Mouse (Mus musculus): ENCODE measurements at regions not wholly inside any gene's neighbourhood (a gene's known extent, or its start where the extent isn't known, plus 50 kb on each side); places are given as distances from the start of the nearest gene placed in this dataset.

GRCm38 (mm10) chr16:90656571-90657011 lies 70.6 kb downstream of the Mis18a start:
- in situ Hi-C loops (cut with MboI; ENCODE audit: low sequenced_read_pairs in 2 of 2, unreplicated experiment in 2 of 2), result no loop called here
- H3K4me3 ChIP-seq (ENCODE audit: insufficient read depth in 1 of 2, low read depth in 1 of 2, low read length in 2 of 2, poor library complexity in 1 of 2, severe bottlenecking in 1 of 2), result no peak overlapping the region
- H3K36me3 ChIP-seq (ENCODE audit: control insufficient read depth, insufficient read depth, low read length, poor library complexity, severe bottlenecking), result no peaks in the 10 kb centered on the region
- H3K27ac ChIP-seq (ENCODE audit: insufficient read depth, low read depth, low read length, poor library complexity, severe bottlenecking), result no peak overlapping the region
- H3K4me1 ChIP-seq (ENCODE audit: control insufficient read depth in 2 of 2, insufficient read depth in 2 of 2, low read length in 2 of 2, poor library complexity in 1 of 2), result no peaks in the 10 kb centered on the region
- H3K9me3 ChIP-seq (ENCODE audit: control insufficient read depth, insufficient read depth, low read depth, low read length), result no peaks in the 10 kb centered on the region
- no peak for DNase-seq (ENCODE audit: low read depth, low spot score)
- H3K9ac ChIP-seq (ENCODE audit: insufficient read depth, low read depth, low read length, poor library complexity, severe bottlenecking), result no peak overlapping the region
- no peak for TF ChIP-seq MAFK (IDR thresholded peaks at IDR 0.05; ENCODE audit: insufficient read depth, low read depth, low read length)
- TF ChIP-seq HCFC1 (IDR thresholded peaks at IDR 0.05; ENCODE audit: borderline replicate concordance, insufficient read depth, low read length), result no peak
- TF ChIP-seq ZNF384 (IDR thresholded peaks at IDR 0.05; ENCODE audit: low read depth, low read length), result no peak
- no peak for TF ChIP-seq CHD2 (IDR thresholded peaks at IDR 0.05; ENCODE audit: low read depth, low read length)
- TF ChIP-seq ZC3H11A (IDR thresholded peaks at IDR 0.05; ENCODE audit: borderline replicate concordance, low read depth, low read length), result no peak

GRCm38 (mm10) chr16:90654853-90655252 lies 72.4 kb downstream of the Mis18a start:
- Histone ChIP-seq H3K4me3 (ENCODE audit: insufficient read depth in 1 of 2, low read depth in 1 of 2, low read length in 2 of 2, poor library complexity in 1 of 2, severe bottlenecking in 1 of 2) (no peak overlapping the region), H3K9ac (ENCODE audit: insufficient read depth, low read depth, low read length, poor library complexity, severe bottlenecking) (no peak overlapping the region), H3K9me3 (ENCODE audit: control insufficient read depth, insufficient read depth, low read depth, low read length) (no peaks in the 10 kb centered on the region), H3K36me3 (ENCODE audit: control insufficient read depth, insufficient read depth, low read length, poor library complexity, severe bottlenecking) (no peaks in the 10 kb centered on the region), H3K27ac (ENCODE audit: insufficient read depth, low read depth, low read length, poor library complexity, severe bottlenecking) (no peak overlapping the region), H3K4me1 (ENCODE audit: control insufficient read depth in 2 of 2, insufficient read depth in 2 of 2, low read length in 2 of 2, poor library complexity in 1 of 2) (no peaks in the 10 kb centered on the region)
- no peak for DNase-seq (ENCODE audit: low read depth, low spot score)
- no peak for TF ChIP-seq MAFK (IDR thresholded peaks at IDR 0.05; ENCODE audit: insufficient read depth, low read depth, low read length)
- no peak for TF ChIP-seq HCFC1 (IDR thresholded peaks at IDR 0.05; ENCODE audit: borderline replicate concordance, insufficient read depth, low read length)
- TF ChIP-seq ZNF384 (IDR thresholded peaks at IDR 0.05; ENCODE audit: low read depth, low read length), result no peak
- no peak for TF ChIP-seq CHD2 (IDR thresholded peaks at IDR 0.05; ENCODE audit: low read depth, low read length)
- in situ Hi-C loops (cut with MboI; ENCODE audit: low sequenced_read_pairs in 2 of 2, unreplicated experiment in 2 of 2), result no loop called here

DNA sequence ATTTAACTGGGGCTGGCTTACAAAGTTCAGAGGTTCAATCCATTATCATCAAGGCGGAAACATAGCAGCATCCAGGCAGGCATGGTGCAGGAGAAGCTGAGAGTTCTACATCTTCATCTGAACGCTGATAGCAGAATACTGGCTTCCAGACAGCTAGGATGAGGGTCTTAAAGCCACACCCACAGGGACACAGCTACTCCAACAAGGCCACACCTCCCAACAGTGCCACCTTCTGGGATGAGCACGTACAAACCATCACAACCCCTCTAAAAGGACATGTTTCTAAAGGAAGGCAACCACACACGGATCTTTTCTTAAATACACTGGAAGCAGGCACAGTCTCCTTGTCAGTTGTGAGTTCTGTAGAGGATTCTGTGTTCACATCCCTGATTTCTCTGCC lies 74.4 kb downstream of the Mis18a start:
- Histone ChIP-seq H3K4me3 (ENCODE audit: insufficient read depth in 1 of 2, low read depth in 1 of 2, low read length in 2 of 2, poor library complexity in 1 of 2, severe bottlenecking in 1 of 2) (no peak overlapping the region), H3K9ac (ENCODE audit: insufficient read depth, low read depth, low read length, poor library complexity, severe bottlenecking) (no peak overlapping the region), H3K36me3 (ENCODE audit: control insufficient read depth, insufficient read depth, low read length, poor library complexity, severe bottlenecking) (no peaks in the 10 kb centered on the region), H3K4me1 (ENCODE audit: control insufficient read depth in 2 of 2, insufficient read depth in 2 of 2, low read length in 2 of 2, poor library complexity in 1 of 2) (no peaks in the 10 kb centered on the region), H3K27ac (ENCODE audit: insufficient read depth, low read depth, low read length, poor library complexity, severe bottlenecking) (no peak overlapping the region), H3K9me3 (ENCODE audit: control insufficient read depth, insufficient read depth, low read depth, low read length) (no peaks in the 10 kb centered on the region)
- peak; percentile 47 for DNase-seq (ENCODE audit: low read depth, low spot score)
- in situ Hi-C loops (cut with MboI; ENCODE audit: low sequenced_read_pairs in 2 of 2, unreplicated experiment in 2 of 2), result no loop called here
- TF ChIP-seq ZC3H11A (IDR thresholded peaks at IDR 0.05; ENCODE audit: borderline replicate concordance, low read depth, low read length), result peak; percentile 43
- TF ChIP-seq CHD2 (IDR thresholded peaks at IDR 0.05; ENCODE audit: low read depth, low read length), result no peak

- H3K9ac ChIP-seq (ENCODE audit: insufficient read depth, low read depth, low read length, poor library complexity, severe bottlenecking), result no peak overlapping the region
- no peak overlapping the region for H3K27ac ChIP-seq (ENCODE audit: insufficient read depth, low read depth, low read length, poor library complexity, severe bottlenecking)
- H3K4me3 ChIP-seq (ENCODE audit: insufficient read depth in 1 of 2, low read depth in 1 of 2, low read length in 2 of 2, poor library complexity in 1 of 2, severe bottlenecking in 1 of 2), result no peak overlapping the region
- no peaks in the 10 kb centered on the region for H3K36me3 ChIP-seq (ENCODE audit: control insufficient read depth, insufficient read depth, low read length, poor library complexity, severe bottlenecking)
- H3K4me1 ChIP-seq (ENCODE audit: control insufficient read depth in 2 of 2, insufficient read depth in 2 of 2, low read length in 2 of 2, poor library complexity in 1 of 2), result no peaks in the 10 kb centered on the region
- DNase-seq (ENCODE audit: low read depth, low spot score), result no peak
- in situ Hi-C loops (cut with MboI; ENCODE audit: low sequenced_read_pairs in 2 of 2, unreplicated experiment in 2 of 2), result no loop called here
- TF ChIP-seq MAFK (IDR thresholded peaks at IDR 0.05; ENCODE audit: insufficient read depth, low read depth, low read length) (no peak), ZC3H11A (IDR thresholded peaks at IDR 0.05; ENCODE audit: borderline replicate concordance, low read depth, low read length) (no peak), HCFC1 (IDR thresholded peaks at IDR 0.05; ENCODE audit: borderline replicate concordance, insufficient read depth, low read length) (no peak), ZNF384 (IDR thresholded peaks at IDR 0.05; ENCODE audit: low read depth, low read length) (no peak)
- H3K9me3 ChIP-seq (ENCODE audit: control insufficient read depth, insufficient read depth, low read depth, low read length), result no peaks in the 10 kb centered on the region
Measured at GRCm38 (mm10) chr16:90648161-90648560, 79.0 kb downstream of the Mis18a start.

DNA sequence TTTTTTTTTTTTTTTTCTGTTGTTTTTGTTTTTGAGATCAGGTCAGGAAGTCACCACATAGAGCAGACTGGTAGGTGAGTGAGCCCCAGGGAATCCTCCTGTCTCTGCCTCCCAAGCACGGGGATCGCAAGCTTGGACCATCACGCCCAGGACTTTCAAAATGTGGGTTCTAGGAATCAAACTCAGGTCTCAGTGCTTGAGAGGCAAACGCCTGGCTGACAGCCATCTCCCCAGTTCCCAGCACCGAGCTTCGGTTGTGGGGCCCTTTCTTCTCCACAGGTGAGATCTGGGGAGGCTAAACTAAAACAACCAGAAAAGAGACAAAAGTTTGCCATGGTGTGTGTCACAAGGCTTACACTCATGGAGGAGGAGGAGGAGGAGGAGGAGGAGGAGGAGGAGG lies 84.5 kb downstream of the Mis18a start:
- Histone ChIP-seq H3K9ac (ENCODE audit: insufficient read depth, low read depth, low read length, poor library complexity, severe bottlenecking) (no peak overlapping the region), H3K9me3 (ENCODE audit: control insufficient read depth, insufficient read depth, low read depth, low read length) (no peaks in the 10 kb centered on the region), H3K27ac (ENCODE audit: insufficient read depth, low read depth, low read length, poor library complexity, severe bottlenecking) (no peak overlapping the region), H3K4me3 (ENCODE audit: insufficient read depth in 1 of 2, low read depth in 1 of 2, low read length in 2 of 2, poor library complexity in 1 of 2, severe bottlenecking in 1 of 2) (no peak overlapping the region), H3K4me1 (ENCODE audit: control insufficient read depth in 2 of 2, insufficient read depth in 2 of 2, low read length in 2 of 2, poor library complexity in 1 of 2) (no peaks in the 10 kb centered on the region), H3K36me3 (ENCODE audit: control insufficient read depth, insufficient read depth, low read length, poor library complexity, severe bottlenecking) (no peaks in the 10 kb centered on the region)
- no peak for DNase-seq (ENCODE audit: low read depth, low spot score)
- TF ChIP-seq HCFC1 (IDR thresholded peaks at IDR 0.05; ENCODE audit: borderline replicate concordance, insufficient read depth, low read length) (no peak), ZNF384 (IDR thresholded peaks at IDR 0.05; ENCODE audit: low read depth, low read length) (no peak), CHD2 (IDR thresholded peaks at IDR 0.05; ENCODE audit: low read depth, low read length) (no peak), ZC3H11A (IDR thresholded peaks at IDR 0.05; ENCODE audit: borderline replicate concordance, low read depth, low read length) (no peak), MAFK (IDR thresholded peaks at IDR 0.05; ENCODE audit: insufficient read depth, low read depth, low read length) (no peak)
- in situ Hi-C loops (cut with MboI; ENCODE audit: low sequenced_read_pairs in 2 of 2, unreplicated experiment in 2 of 2), result no loop called here

All from ES-E14 (cell line).